Mouse (Mus musculus) granulocyte monocyte progenitor cell, adult 5-6 weeks (primary cell): ENCODE results near the gene Gcnt1. TPM values are rescaled to one million over a fixed set of nuclear protein-coding genes. Genes with fewer than 3 reads are reported as not detected.

Experiments
- ATAC-seq: replicated peaks from 2 replicates; pipeline ENCODE4 v1.8.0; 2016; ENCODE audit warnings: mild to moderate bottlenecking, moderate TSS enrichment, inconsistent platforms; ENCODE audit not compliant: poor library complexity, severe bottlenecking
- total RNA-seq, 2 experiments: library from RNA; stranded (forward) in 1 of 2; stranded (reverse) in 1 of 2; fragments of 200-712, 200-1000 nt in 1 of 2; fragments of >200 nt in 1 of 2; fragmentation: Nextera tagmentation in 1 of 2; gene quantifications; 2 replicates each; pipeline ENCODE4 v1.2.3; 2014 to 2017

The Gcnt1 gene
- total RNA-seq (2014; fragmentation: Nextera tagmentation) (18.2 and 22.2 TPM in 2 replicates), total RNA-seq (2017) (27.4 and 29.9 TPM in 2 replicates)

DNA sequence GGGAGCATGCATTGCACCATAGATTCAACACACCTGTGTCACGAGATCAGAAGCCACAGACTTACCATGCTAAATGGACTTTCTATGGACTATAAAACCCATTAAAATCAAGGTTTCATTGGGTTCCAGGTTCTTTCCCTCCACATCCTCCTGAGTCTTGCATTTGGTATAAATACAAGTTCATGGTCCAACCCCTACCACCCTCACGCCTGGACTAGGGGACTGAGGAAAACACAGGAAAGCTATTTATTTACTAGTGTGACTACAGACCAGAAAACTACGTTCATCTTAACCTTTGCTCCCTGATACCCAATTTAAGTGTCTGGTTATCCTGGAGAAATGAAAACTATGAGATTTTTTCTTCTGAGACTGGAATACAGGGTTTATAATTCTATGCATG is at the start of gene Gcnt1:
Gene Gcnt1 (minus strand): TSS at position 144 of the 400 bp plus-strand sequence.
- ATAC-seq, result no peak

DNA sequence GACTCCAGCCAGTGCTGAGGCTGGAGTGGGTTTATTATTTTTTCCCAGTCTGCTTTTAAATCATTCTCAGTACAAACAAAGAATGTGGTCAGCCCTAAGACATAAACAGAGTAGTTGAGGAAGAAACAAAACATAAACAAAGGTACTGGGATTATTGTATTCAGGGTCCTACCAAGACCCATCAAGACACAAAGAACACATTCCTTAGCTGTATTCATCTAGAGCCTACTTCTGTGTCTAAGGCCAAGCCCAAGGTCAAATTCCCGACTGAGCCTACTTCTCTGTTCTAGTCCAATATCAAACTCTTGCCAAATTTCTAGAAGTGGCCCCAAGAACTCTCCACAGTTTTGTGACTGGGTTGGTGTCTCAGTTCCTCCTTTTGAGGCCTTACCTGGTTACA is 45.2 kb upstream of the Gcnt1 start:
- no peak for ATAC-seq

DNA sequence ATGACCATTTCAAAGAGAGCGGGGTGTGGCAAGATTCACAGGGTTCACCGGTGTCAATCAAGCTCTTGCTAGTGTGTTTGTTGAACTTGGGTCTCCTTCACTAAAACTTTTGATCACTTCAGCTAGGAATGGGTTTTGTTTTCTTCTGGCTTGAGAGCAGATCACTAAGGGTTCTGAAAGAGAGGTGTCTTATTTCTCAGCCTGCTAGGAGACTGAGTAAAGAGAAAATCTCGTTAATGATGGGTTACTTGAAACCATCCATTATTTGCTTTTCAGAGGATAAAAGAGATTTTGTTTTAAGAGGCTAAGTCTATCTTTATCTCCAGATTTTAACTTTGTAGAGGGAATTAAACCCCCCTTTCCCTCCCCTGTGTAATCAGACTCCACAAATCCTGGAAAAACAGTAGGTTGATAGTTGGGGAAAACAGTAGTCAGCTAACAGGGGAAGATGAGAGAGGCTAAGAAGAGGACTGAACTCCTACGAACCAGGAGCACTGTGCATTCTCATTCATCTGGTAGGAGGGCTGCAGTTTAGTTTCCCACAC is 40.3 kb upstream of the Gcnt1 start:
- no peak for ATAC-seq

DNA sequence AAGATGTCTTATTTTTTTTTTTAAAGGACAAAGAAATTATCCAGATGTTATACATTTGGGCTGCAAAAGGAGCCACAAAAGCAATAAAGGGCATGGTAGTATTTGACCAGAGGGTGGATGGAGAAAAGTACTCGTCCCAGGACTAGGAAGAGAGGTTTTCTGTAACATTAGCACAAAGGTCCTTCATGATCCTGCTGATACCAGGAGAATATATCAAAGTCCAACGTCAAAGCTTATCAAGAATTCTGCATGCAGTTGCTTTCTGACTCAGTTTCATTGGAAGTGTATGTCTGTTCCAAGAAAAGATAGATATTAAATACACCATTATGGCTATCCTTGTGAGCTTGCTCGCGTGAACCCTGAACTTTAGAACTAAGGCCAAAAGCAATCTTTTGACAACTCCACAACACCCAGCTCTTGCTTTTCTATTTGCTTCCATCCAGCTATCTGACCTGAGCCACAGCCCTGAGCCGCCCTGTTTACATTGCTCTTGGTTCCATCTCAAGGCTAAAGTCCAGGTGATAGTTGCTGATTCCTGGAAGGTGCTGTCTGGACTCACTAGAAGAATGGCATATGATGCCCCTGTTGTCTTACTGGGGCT is 37.9 kb upstream of the Gcnt1 start:
- ATAC-seq, result no peak

DNA sequence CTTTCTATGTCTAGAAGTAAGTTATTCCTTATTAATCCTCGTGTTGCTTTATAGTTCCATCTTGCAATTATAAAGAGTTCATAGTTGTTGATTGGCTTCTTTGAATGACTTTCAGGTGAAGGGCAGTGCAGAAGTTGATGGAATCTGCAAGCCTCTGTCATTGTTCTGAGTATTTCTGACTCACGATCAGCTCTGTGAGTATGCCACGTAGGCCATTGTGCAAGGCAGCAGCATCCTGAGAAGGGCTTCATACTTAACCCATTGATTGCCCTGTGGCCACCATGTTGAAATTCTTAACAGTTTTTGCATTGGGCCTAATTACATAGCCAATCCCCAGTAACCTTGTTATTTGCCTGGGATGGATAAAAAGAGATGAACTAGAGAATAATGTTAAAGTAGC is 36.7 kb upstream of the Gcnt1 start:
- no peak for ATAC-seq

GRCm38 (mm10) chr19:17408591-17408990 is 35.9 kb upstream of the Gcnt1 start:
- no peak for ATAC-seq

DNA sequence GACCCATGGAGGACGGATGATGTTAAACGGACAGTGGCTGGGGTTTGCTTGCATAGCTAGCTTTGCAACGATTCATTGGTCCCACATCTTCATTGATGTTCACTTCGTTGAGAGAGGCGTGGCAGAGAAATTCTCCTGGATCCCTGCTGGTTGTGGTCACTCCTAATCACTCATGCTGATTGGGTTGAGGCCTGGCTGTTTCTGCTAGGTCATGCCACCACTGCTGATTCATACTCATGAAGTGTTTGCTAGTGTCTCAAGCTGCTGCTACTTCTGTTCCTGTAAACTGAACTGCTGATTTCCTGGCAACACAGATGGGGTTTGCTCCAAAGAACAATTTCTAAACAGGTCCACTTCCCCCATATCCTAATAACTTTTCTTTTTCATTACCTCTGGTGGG is 34.2 kb upstream of the Gcnt1 start:
- ATAC-seq, result no peak

GRCm38 (mm10) chr19:17403175-17403574 is 30.5 kb upstream of the Gcnt1 start:
- ATAC-seq, result no peak

DNA sequence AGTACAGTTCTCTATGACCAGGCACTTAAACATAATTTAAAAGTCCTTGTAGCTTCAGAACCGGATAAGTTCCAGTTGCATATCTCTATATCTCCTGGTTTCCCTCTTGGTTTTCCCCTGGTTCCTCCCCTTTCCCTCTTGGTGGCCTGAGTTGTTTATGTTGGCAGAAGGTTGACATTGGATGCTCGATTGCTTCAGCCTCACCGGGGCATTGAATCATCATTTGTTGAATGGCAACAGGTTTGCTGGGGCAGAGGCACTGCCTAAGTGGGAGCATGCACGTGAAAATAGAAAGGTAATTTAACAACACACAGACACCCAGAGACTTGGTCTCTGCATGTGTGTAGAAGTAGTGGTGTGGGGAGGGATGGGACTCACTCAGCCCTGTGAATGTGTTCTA is 27.9 kb upstream of the Gcnt1 start:
- ATAC-seq, result no peak

DNA sequence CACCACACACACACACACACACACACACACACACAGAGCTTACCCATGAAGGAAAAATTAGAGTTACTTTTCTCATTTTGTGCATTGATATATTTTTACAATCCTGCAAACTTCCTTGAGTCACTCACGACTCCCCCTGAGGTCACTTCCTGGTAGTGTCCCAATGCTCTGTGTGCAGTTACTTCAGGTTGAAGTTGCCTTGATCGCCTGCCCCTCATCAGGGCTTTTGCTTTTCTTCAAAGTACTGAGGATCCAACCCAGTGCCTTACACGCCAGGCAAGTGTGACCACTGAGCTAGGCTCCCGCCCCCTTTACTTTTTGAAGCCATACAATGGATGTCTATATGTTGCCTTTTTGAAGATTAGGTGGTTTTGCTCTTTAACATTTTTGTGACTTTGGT is 27.3 kb upstream of the Gcnt1 start:
- no peak for ATAC-seq

GRCm38 (mm10) chr19:17397922-17398321 is 25.3 kb upstream of the Gcnt1 start:
- no peak for ATAC-seq

DNA sequence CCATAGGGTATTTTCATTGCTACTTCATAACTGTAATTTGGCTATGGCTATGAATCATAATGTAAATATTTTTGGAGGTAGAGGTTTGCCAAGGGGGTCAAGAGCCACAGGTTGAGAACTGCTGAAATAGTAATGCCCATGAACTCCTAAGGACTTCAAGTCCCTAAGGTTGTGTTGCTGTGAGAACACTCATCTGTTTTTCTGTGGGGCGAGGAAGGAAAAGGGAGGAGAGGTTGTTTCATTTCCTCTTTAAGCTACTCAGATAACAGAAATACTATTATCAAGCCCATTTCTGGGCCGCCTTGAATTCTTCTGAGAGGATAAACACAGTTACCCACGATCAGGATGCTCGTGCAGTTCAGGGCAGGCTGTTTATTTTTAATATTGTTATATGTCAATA is 24.2 kb upstream of the Gcnt1 start:
- no peak for ATAC-seq

- peak; percentile 97 for ATAC-seq
Measured at GRCm38 (mm10) chr19:17393841-17394591, 21.4 kb upstream of the Gcnt1 start, which contains the start of gene Rfk. Rfk (plus strand) TSS chr19:17394043.

DNA sequence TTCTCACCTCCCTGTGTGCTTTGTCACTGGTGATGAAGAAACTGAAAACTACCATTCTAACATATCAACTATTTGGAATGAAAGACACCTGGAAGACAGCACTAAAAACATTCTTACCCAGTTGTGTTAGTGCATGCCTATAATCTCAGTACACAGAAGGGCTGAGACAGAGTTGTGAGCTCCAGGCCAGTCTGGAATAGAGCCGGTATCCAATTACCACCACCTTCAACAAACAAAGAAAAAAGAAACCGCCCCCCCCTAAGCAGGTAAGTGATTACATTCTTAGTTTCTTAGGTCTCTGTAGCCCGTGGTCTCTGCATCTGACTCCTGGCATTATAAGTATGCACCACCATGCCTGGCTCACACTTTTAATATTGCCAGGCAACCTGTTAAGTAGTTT is 20.2 kb upstream of the Gcnt1 start:
- ATAC-seq, result no peak

DNA sequence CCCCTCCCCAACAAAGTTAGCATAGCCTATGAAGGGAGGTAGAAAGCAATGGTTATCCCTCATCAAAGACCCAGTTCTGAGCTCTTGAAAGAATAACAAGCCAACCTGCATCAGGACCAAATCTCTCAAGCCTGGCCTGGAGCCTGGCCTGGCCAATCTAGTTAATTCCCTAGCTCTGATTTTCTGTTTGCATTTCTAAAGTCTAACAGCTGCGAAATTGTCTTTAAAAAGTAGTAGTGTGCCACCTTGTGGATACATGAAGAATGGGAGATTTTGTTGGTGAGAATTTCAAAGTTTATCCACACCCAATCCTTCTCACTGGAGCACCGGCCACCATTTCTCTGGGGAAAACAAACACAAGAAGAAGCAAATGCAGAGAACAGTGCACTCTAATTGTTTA is 15.8 kb upstream of the Gcnt1 start:
- ATAC-seq, result peak; percentile 61

DNA sequence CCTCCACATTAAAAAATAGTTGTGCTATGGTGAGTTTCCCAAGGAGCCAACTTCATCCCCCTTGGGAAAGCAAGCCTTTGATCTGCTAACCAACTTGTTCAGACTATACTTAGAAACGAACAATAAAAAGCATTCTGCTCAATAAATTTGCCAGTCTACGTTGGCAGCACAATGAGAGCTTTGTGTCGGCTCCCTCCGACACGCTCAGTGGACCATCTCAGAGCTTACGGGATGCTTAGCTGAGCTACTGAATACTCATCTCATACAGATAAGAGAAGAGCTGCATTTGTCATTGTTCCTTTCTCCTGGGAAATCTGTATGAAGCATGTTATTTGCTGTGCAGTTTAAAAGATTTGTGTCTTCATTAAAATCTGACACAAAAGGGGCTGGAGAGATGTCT is 13.8 kb upstream of the Gcnt1 start:
- no peak for ATAC-seq

GRCm38 (mm10) chr19:17385426-17385825 is 12.8 kb upstream of the Gcnt1 start:
- no peak for ATAC-seq

GRCm38 (mm10) chr19:17385022-17385421 is 12.4 kb upstream of the Gcnt1 start:
- no peak for ATAC-seq

- ATAC-seq, result peak; percentile 81
Measured at GRCm38 (mm10) chr19:17382807-17383397, 10.3 kb upstream of the Gcnt1 start.

GRCm38 (mm10) chr19:17380549-17380948 is 7.9 kb upstream of the Gcnt1 start:
- no peak for ATAC-seq

DNA sequence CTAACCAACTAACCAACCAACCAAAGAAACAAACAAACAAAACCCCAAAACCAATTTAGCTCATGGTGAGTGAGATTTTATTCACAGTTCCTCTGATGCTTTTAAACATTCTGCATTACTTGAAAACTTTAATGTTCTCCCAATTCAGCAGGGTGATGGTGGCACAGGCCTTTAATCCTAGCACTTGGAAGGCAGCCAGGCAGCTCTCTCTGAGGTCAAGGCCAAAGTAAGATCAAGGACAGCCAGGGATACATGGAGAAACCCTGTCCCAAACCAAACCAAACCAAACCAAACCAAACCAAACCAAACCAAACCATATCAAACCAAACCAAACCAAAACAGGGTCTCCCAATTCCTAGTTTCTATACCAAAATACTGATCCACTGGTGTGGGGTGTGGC is 6.2 kb upstream of the Gcnt1 start:
- ATAC-seq, result no peak
